Mouse (Mus musculus) fibroblast of lung, adult 2 months (primary cell): ENCODE results near the gene Stk10.
A peak's percentile ranks its signal among the peaks of the same experiment; 100 is the strongest.

Source experiments
- DNase-seq: peaks from one replicate; pipeline ENCODE4 v3.0.0-alpha.2; 2011; ENCODE audit warnings: low read depth

The Stk10 gene

DNA sequence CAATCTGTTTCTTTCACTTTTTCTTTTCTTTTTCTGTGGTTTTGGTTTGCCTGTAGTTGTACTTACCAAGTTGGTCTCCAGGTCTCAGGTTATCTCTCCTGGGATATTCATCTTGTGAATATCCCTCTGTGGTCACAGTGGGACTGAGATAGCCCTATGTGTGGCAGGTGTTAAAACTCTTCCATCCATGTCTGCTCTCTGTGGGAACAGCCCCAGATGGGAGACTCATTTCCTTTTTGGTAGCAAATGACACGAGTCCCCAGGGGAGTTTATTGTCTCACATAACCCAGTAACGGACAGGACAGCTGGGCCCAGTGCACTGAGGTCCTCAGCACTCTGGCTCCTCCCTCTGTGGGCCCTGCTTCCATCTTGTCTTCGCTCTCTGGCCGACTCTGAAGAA is 17.0 kb downstream of the Stk10 start:
- no peak for DNase-seq

- DNase-seq = no peak
Measured at GRCm38 (mm10) chr11:32551056-32551455, 18.0 kb downstream of the Stk10 start.

DNA sequence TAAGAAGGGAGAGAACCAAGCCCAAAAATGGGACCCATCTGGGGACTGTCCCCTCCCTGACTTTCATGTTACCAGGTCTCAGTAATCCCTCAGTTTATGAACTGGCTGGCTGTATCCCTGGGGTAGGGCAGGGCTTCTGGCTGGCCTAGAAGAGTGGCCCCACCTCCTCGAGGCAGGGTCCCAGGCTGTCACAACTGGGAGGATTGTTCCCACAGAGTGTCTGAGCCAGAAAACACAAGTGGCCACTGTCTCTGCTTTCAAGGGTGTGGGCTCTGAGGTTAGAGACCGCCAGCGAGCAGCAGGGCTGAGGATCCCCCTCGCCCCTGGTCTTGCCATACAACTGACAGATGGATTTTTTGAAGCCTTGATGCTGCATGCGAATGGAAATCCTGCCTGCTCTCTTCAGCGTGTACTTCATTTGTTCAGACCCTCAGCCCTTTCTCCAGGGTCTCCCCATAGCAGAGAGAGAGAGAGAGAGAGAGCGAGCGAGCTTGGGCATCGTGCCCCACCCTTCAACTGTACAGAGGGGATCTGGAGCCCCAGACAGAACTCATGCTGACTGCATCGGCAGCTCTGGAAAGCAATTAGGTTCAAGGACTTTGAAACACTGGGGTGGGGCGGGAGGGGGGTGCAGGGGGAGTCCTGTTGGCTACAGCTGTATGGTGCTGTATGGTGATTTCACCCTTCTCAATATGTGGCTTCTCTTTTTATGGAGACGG is 18.6 kb downstream of the Stk10 start:
- no peak for DNase-seq

- peak; percentile 98 for DNase-seq
Measured at GRCm38 (mm10) chr11:32552401-32553090, 19.4 kb downstream of the Stk10 start.

DNA sequence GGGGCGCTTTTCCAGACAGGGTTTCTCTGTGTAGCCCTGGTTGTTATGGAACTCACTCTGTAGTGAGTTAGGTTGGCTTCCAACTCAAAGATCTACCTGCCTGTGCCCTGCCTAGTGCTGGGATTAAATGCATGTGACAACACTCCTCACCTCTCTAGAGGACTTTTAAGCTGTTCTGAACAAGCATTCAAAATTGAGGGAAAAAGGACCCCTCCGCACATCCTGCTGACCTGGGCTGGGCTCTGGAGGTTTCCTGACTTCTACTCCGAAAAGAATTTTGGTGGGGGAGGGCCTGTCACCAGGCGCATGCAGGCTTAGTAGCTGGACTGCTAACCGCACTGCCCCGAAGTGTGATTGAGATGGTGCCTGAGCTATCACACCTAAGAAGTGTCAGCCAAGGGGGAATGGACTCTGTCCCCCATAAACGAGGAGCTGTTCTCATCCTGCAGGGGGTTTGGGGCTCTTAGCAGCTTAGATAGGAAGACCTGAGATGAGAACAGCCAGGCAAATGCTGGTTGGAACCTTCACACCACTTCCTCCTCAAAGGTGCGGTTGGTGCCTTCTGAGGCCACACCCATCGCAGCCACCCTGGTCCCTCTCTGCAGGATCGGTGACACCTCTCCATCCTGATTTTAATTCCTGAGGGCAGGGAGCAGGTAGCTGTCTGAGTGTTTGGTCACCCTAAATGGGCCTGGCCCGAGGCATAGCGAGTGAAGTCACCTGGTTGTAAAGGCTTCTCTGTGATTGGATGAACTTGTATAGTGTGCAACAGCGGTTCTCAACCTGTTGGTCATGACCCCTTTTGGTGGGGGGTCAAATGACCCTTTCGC is 20.4 kb downstream of the Stk10 start:
- no peak for DNase-seq

DNA sequence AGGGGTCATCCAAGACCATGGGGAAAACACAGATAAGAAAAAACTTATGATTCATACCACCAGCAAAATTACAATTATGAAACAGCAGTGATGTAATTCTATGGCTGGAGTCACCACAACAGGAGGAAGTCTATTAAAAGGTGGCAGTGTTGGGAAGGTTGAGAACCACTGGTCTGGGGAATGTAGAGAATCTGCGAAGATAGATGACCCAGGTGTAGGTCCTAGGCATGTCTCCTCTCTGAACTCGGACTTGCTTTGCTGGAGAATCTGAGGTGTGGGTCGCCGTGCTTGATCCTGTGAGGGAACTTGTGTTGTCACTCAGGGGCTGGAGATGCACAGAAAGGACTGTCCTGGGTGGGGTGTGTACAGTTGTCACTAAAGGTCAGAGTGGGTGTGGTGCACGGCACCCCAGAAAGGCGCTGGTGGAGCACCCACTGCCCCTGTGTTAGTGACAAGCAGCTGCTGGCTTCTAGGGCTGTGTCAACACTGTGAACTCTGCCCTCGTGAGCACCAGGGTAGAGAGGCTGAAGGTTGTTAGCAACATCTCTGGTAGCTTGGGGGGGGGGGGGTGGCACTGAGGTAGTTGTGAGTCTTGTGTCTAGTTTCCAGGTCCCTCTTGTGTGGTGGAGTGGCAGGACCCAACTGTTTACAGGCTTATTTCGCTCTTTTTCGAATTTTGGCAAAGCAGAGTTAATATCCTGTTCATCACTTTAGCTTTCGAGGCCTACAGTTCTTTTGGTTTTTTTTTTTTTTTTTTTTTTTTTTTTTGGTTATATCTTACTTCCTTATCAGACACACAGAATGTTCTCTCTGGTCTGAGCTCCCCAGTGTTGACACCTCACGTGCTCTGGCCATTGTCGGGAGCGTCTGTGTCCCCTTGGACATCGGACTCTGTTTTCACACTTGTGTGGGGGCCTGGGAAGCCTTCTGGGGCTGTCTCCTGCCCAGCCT is 21.3 kb downstream of the Stk10 start:
- DNase-seq = no peak

DNA sequence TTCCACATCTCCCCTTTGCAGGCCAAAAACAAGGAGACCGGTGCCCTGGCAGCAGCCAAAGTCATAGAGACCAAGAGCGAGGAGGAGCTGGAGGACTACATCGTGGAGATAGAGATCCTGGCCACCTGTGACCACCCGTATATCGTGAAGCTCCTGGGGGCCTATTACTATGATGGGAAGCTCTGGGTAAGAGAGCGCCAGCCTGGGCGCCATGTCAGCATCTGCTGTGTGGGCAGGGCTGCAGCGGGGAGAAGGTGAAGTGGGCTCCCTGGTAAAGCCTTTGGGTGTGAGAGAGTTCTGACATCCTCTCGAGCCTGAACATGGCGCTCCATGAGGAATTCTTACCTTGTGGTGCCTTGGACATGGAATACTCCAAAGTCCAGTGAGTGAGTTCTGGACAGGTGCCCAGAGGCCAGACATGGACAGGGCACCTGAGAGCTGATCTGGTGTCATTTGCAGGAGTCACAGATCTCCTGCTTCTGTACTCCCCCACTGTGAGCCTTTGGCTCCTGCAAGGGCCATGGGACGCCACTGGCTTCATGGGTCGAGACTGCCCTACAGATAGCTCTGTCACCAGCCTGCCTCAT is 22.1 kb downstream of the Stk10 start:
- no peak for DNase-seq

DNA sequence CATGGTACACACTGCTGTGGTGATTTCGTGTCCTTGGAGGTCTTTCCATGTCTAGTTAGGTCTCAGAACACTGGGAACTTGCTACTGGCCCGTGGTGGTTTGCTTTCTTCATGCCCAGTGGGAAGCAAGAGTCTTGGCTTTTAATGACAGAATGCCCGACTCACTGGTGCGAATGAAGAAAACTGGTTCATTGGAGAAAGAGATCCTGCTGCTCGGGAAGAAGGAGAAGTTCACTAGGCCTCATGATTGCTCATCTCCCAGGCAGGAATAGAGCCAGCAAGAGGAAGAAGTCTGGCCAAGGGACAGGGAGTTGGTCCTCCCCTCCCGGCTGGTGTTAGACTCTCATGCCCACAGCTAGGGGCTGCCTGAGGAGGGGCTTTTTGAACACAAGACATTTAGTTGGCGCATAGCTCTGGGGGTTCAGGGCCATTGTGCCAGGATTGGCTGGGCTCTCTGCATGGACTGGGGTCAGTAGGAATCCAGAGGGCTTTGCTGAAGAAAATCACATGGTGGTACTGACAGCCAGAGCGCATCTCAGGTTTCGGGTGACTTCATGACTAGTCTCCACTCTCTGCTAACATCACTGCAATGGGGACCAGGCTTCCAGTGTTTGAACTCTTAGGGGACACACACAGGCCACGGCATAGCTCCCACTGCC is 23.4 kb downstream of the Stk10 start:
- no peak for DNase-seq

- DNase-seq = peak; percentile 53
Measured at GRCm38 (mm10) chr11:32558026-32558425, 24.9 kb downstream of the Stk10 start.

GRCm38 (mm10) chr11:32558677-32559076 is 25.6 kb downstream of the Stk10 start:
- no peak for DNase-seq

DNA sequence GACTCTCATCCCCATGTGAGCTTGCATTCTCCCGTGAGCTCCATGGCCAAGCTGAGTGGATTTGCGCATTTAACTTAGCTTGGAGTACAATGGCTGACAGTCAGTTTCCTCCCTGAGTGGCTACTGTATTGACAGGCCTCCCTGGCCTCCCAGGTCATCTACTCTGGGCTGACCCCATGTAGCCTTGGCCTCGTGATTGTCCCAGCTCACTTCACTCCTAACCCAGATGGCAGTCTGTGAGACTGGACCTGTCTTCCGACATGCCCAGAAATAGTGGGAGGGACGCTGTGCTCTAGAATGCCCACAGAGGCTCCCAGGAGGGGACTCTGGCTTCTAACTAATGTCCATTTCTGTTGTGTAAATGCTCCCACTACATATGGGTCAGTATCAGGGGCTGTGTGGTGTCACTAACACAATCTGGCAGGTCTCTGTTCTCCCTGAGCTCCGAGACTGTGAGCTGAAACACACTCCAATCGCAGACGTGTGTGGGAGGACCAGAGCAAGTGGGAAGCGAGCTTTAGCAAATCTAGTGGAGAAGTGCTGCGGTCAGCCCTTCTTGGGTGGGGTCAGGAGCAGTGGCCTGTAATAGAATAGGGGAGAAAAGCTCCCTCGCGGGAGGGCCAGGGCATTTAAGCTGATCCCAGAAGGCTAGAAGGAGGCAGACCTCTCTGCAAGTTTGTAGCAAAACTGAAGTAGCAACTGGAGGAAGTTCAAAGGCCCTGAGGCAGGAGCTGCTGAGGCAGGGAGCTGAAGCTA is 27.1 kb downstream of the Stk10 start:
- no peak for DNase-seq

DNA sequence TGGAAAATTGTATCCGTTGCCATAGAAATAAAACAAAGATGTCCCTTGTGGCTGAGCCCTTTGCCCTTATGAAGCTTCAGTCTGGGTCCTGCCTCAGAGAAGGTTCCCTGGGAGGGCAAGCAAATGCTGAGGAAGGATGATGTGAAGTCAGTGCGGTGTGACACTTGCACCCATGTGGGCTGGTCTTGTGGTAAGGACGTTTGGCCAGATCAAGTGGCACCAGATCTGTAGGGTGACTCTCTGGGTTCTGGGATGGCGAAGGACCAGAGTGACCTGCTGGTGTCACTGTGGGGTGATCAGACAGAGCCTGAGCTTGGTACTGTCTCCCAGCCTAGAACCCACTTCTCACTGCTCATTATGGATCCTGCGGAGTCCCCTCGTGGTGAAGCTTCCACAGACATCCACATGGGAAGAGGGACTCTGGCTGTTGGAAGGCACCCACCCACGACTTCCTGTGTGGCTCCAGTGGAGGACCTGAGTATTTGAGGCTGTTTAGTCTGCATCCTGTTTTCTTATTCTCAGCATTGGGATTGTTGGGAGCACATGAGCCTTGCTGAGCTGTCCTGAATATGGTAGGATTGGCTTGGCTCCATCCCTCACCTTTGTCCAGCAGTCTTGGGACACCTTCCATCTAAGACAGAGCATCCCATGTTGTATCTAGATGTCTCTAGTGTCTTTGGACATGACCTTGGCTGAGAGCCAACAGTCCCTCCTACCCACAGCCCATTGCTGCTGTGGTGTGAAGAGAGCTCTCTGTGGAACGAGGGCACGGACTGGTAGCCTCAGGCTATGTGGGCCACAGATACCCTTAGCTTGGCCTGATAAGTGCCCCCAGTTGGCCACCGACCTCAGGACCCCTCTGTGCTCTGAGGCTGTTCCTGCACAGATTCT is 28.6 kb downstream of the Stk10 start:
- DNase-seq = no peak

DNA sequence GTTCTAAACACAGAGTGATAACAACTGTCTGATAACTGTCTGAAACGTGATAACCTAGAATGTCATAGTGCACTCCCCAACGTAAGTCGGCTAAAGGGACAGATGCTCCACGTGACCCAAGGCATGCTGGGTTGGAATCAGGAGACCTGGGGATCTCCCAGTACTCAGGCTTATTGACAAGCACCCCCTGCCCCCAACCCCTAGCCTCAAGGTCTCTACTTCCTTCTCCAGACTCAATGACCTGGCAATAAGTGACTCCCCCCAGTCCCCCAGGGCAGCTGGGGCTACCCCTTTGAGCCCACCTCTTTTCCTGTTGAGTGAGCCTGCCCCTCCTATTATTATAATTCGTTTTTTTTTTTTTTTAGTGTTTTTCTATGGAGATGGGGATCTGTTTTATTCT is 29.6 kb downstream of the Stk10 start:
- DNase-seq = no peak

DNA sequence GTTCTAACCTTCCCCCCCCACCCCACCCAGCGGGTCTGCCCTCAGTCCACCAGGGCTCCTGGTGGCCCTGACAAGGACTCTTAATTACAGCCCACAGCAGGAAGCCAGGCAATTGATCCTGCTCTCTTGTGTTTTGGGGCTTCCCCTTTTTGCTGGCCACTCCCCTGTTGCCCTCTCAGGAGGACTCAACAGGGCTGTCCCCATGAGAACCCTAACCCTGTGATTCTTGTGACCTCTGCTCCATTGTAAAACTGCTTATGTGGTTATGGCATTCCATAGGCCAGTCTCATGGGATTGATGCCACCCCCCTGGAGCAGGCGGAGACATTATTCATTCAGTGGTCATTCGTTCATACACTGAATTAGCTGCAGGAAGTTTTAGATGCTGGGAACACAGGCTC is 30.6 kb downstream of the Stk10 start:
- no peak for DNase-seq

DNA sequence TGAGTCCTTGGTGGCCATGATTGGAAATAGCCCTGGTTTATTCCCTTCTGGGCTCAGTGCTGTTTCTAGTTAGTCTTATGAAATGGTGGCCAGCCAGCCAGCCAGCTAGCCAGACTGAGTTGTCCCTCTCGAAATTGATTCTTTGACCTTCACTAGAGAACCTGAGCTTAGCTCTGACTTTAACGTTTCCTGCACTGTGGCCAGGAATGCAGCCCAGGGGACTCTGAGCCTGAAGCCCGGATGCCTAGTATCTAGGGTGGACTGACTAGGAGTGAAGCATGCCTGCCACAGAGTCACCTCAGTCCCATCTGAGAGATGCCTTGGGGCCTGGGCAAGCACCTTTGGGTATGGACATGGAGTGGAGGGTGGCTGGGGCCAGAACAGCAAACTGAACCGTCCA is 31.5 kb downstream of the Stk10 start:
- no peak for DNase-seq

- DNase-seq = peak; percentile 74
Measured at GRCm38 (mm10) chr11:32565088-32565487, 32.0 kb downstream of the Stk10 start.

GRCm38 (mm10) chr11:32566184-32566583 is 33.1 kb downstream of the Stk10 start:
- no peak for DNase-seq

- no peak for DNase-seq
Measured at GRCm38 (mm10) chr11:32567000-32567855, 34.1 kb downstream of the Stk10 start.
